In the genomic region with DNA sequence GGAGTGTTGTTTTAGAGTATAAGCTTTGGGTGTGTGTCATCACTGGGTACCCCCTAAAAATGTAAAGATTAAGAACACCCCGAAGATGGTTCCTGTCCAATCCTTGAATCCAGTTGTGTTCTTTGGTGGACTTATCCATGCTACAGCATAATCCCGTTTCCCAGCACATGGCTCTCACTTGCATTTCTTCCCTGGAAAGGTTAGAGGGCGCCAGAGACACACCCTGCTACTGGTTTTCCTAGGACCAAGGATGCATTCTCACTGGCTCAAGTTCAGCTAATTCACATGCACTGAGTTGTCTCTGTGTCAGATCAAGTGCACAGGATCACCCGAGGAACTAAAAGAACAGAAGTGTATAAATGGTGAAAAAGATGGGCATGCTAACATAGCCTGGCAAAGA, we compare ENCODE assay signal across 7 mouse cellular contexts. TPM values are rescaled to one million over a fixed set of nuclear protein-coding genes. Genes with fewer than 3 reads are reported as not detected.
DNase-seq lines count a peak whose midpoint lies in the region; ATAC-seq lines count a peak whose summit lies in the region.

No protein-coding gene starts in this region.

- whole genome bisulfite sequencing in midbrain, embryonic 10.5 days = 29% methylated on average over 4 of the region's 4 CpGs
- 24% methylated on average over 4 of the region's 4 CpGs for WGBS in midbrain, embryonic 15.5 days
- WGBS in embryonic facial prominence, embryonic 14.5 days = 24% methylated on average over 4 of the region's 4 CpGs

- peak; percentile 47 for DNase-seq in midbrain, embryonic 10.5 days (ENCODE audit: low spot score)
- DNase-seq in cerebellum, adult 11 months = peak; percentile 34
- DNase-seq in embryonic facial prominence, embryonic 14.5 days (ENCODE audit: low spot score) = peak; percentile 68
- peak; percentile 43 for DNase-seq in kidney, postnatal 10 days
- peak; percentile 42 for DNase-seq in lung, postnatal 25 days (ENCODE audit: low spot score)
- no peak for DNase-seq in spleen, adult 18-20 months

- H3K36me3 ChIP-seq in midbrain, embryonic 10.5 days = peaks cover 36% of the 10 kb centered on the region
- H3K36me3 ChIP-seq in midbrain, embryonic 15.5 days (replicated peaks) = peaks cover 6% of the 10 kb centered on the region; the same call in 1 of the 2 replicates
- peaks cover 27% of the 10 kb centered on the region for H3K36me3 ChIP-seq in embryonic facial prominence, embryonic 14.5 days (ENCODE audit: control insufficient read depth, insufficient read depth, low read length)

- peaks cover 29% of the 10 kb centered on the region for H3K4me1 ChIP-seq in midbrain, embryonic 10.5 days
- peaks cover 8% of the 10 kb centered on the region for H3K4me1 ChIP-seq in midbrain, embryonic 15.5 days
- H3K4me1 ChIP-seq in embryonic facial prominence, embryonic 14.5 days (ENCODE audit: control insufficient read depth, insufficient read depth, low read length) = no peaks in the 10 kb centered on the region

- H3K4me3 ChIP-seq in midbrain, embryonic 10.5 days = no peak overlapping the region
- no peak overlapping the region for H3K4me3 ChIP-seq in midbrain, embryonic 15.5 days
- H3K4me3 ChIP-seq in embryonic facial prominence, embryonic 14.5 days (ENCODE audit: low read depth, low read length) = no peak overlapping the region

- no peaks in the 10 kb centered on the region for H3K9me3 ChIP-seq in midbrain, embryonic 10.5 days (replicated peaks)
- no peaks in the 10 kb centered on the region for H3K9me3 ChIP-seq in midbrain, embryonic 15.5 days
- H3K9me3 ChIP-seq in embryonic facial prominence, embryonic 14.5 days (ENCODE audit: control insufficient read depth, low read length) = no peaks in the 10 kb centered on the region

- H3K27ac ChIP-seq in midbrain, embryonic 10.5 days (replicated peaks) = no peak overlapping the region
- no peak overlapping the region for H3K27ac ChIP-seq in midbrain, embryonic 15.5 days
- no peak overlapping the region for H3K27ac ChIP-seq in embryonic facial prominence, embryonic 14.5 days (replicated peaks; ENCODE audit: low read depth, low read length)

- H3K4me2 ChIP-seq in midbrain, embryonic 15.5 days = no peak overlapping the region
- no peak overlapping the region for H3K4me2 ChIP-seq in embryonic facial prominence, embryonic 14.5 days (ENCODE audit: low read depth, low read length)

- ATAC-seq in midbrain, embryonic 15.5 days (replicated peaks) = no peak
- ATAC-seq in embryonic facial prominence, embryonic 14.5 days (ENCODE audit: low read depth) = no peak

- no peaks in the 10 kb centered on the region for H3K27me3 ChIP-seq in midbrain, embryonic 10.5 days (ENCODE audit: low read depth, poor library complexity, severe bottlenecking)
- no peaks in the 10 kb centered on the region for H3K27me3 ChIP-seq in midbrain, embryonic 15.5 days (replicated peaks)
- H3K27me3 ChIP-seq in embryonic facial prominence, embryonic 14.5 days (replicated peaks; ENCODE audit: control insufficient read depth, insufficient read depth, low read length) = no peaks in the 10 kb centered on the region

- H3K9ac ChIP-seq in midbrain, embryonic 15.5 days = no peak overlapping the region
- no peak overlapping the region for H3K9ac ChIP-seq in embryonic facial prominence, embryonic 14.5 days (ENCODE audit: low read depth, low read length)

RNA-seq across cellular contexts. Expression of a gene that starts 1.9 kb away (rescaled TPM):
- 0.16 and 0.20 TPM in 2 replicates for polyA plus RNA-seq in midbrain, embryonic 10.5 days (2016; fragmentation: Nextera tagmentation; extraction: Ambion mirVana)
- 0.35 TPM in 1 of 2 replicates, not detected in the other for polyA plus RNA-seq in midbrain, embryonic 15.5 days (2015; fragmentation: Nextera tagmentation; extraction: Ambion mirVana)
- polyA plus RNA-seq in embryonic facial prominence, embryonic 14.5 days (2014; fragmentation: Nextera tagmentation; extraction: Ambion mirVana) = 0.61 TPM in 1 of 2 replicates, not detected in the other

RNA-seq across cellular contexts. Expression of a gene that starts 33.4 kb away (rescaled TPM):
- polyA plus RNA-seq in midbrain, embryonic 10.5 days (2016; fragmentation: Nextera tagmentation; extraction: Ambion mirVana) = 153 TPM in 2 replicates
- 84.9 and 85.9 TPM in 2 replicates for polyA plus RNA-seq in midbrain, embryonic 15.5 days (2015; fragmentation: Nextera tagmentation; extraction: Ambion mirVana)
- polyA plus RNA-seq in embryonic facial prominence, embryonic 14.5 days (2014; fragmentation: Nextera tagmentation; extraction: Ambion mirVana) = 172 and 212 TPM in 2 replicates

RNA-seq across cellular contexts. Expression of a gene that starts 53.2 kb away (rescaled TPM):
- 0.22 and 0.25 TPM in 2 replicates for polyA plus RNA-seq in midbrain, embryonic 10.5 days (2016; fragmentation: Nextera tagmentation; extraction: Ambion mirVana)
- 0.06 and 0.11 TPM in 2 replicates for polyA plus RNA-seq in midbrain, embryonic 15.5 days (2015; fragmentation: Nextera tagmentation; extraction: Ambion mirVana)
- polyA plus RNA-seq in embryonic facial prominence, embryonic 14.5 days (2014; fragmentation: Nextera tagmentation; extraction: Ambion mirVana) = 0.18 and 0.21 TPM in 2 replicates

RNA-seq across cellular contexts. Expression of a gene that starts 53.8 kb away (rescaled TPM):
- 0.31 and 0.36 TPM in 2 replicates for polyA plus RNA-seq in midbrain, embryonic 10.5 days (2016; fragmentation: Nextera tagmentation; extraction: Ambion mirVana)
- polyA plus RNA-seq in midbrain, embryonic 15.5 days (2015; fragmentation: Nextera tagmentation; extraction: Ambion mirVana) = 0.30 and 0.33 TPM in 2 replicates
- polyA plus RNA-seq in embryonic facial prominence, embryonic 14.5 days (2014; fragmentation: Nextera tagmentation; extraction: Ambion mirVana) = 0.71 and 0.90 TPM in 2 replicates

Comparison
In these comparisons a context has a peak if more than half of its experiments do, and no peak if none do; other contexts are left out.
1. DNase-seq: peak in midbrain, embryonic 10.5 days (single experiment), cerebellum, adult 11 months (single experiment), embryonic facial prominence, embryonic 14.5 days (single experiment), kidney, postnatal 10 days (single experiment) and lung, postnatal 25 days (single experiment); none in spleen, adult 18-20 months (0 of 2).